Mouse (Mus musculus) erythroblast, embryonic 14.5 days (primary cell): ENCODE results near the gene Fto.

Experiments
- GATA1 ChIP-seq: IDR thresholded peaks from 2 replicates; pipeline ENCODE4 v1.6.1; 2012; ENCODE audit warnings: low read length, inconsistent platforms, mixed read lengths
- TAL1 ChIP-seq: IDR thresholded peaks from 3 replicates; pipeline ENCODE4 v1.6.1; 2012; ENCODE audit warnings: low read length, inconsistent platforms, mixed read lengths

GRCm38 (mm10) chr8:91467881-91468534 lies 154.7 kb downstream of the Fto start:
- no peak for TF ChIP-seq TAL1
- TF ChIP-seq GATA1, result no peak
